Mouse (Mus musculus) adrenal gland, adult 8-10 months (tissue): ENCODE data around the gene Spocd1. TPM values are rescaled to one million over a fixed set of nuclear protein-coding genes. Genes with fewer than 3 reads are reported as not detected.
A peak's percentile ranks its signal among the peaks of the same experiment; 100 is the strongest.

Source experiments
- DNase-seq: peaks from one replicate; pipeline ENCODE4 v3.0.0; 2022
- total RNA-seq, 4 experiments: library from RNA; stranded (reverse); gene quantifications; 2 replicates each; pipeline ENCODE4 v1.2.4; 2022

The Spocd1 gene
- total RNA-seq, 4 experiments from 2014 or later = 1.2 to 2.7 (median 2.1) TPM

- DNase-seq = no peak
Observed at GRCm38 (mm10) chr4:129918901-129919300, 10.1 kb upstream of the Spocd1 start.

GRCm38 (mm10) chr4:129920542-129921313 lies 8.3 kb upstream of the Spocd1 start:
- DNase-seq = peak; percentile 63

- peak; percentile 86 for DNase-seq
Observed at GRCm38 (mm10) chr4:129921314-129921587, 7.8 kb upstream of the Spocd1 start.

- peak; percentile 54 for DNase-seq
Observed at GRCm38 (mm10) chr4:129924143-129924542, 4.9 kb upstream of the Spocd1 start.

- DNase-seq = peak; percentile 58
Observed at GRCm38 (mm10) chr4:129924694-129925093, 4.4 kb upstream of the Spocd1 start.

GRCm38 (mm10) chr4:129926544-129926943 lies 2.5 kb upstream of the Spocd1 start:
- no peak for DNase-seq

GRCm38 (mm10) chr4:129927091-129927490 lies 2.0 kb upstream of the Spocd1 start:
- no peak for DNase-seq

GRCm38 (mm10) chr4:129928124-129928751 lies 811 bp upstream of the Spocd1 start:
- peak; percentile 73 for DNase-seq

- DNase-seq = no peak
Observed at GRCm38 (mm10) chr4:129933696-129934095, 4.6 kb downstream of the Spocd1 start.

GRCm38 (mm10) chr4:129934177-129934855 lies 5.3 kb downstream of the Spocd1 start:
- DNase-seq = no peak

- no peak for DNase-seq
Observed at GRCm38 (mm10) chr4:129951359-129951821, 22.3 kb downstream of the Spocd1 start.

GRCm38 (mm10) chr4:129952241-129952810 lies 23.3 kb downstream of the Spocd1 start:
- no peak for DNase-seq

GRCm38 (mm10) chr4:129954527-129954926 lies 25.5 kb downstream of the Spocd1 start:
- DNase-seq = no peak

- DNase-seq = peak; percentile 84
Observed at GRCm38 (mm10) chr4:129960180-129960944, 31.3 kb downstream of the Spocd1 start.

- DNase-seq = no peak
Observed at GRCm38 (mm10) chr4:129965294-129965693, 36.2 kb downstream of the Spocd1 start.

GRCm38 (mm10) chr4:129966201-129966600 lies 37.2 kb downstream of the Spocd1 start:
- DNase-seq = no peak

GRCm38 (mm10) chr4:129967024-129968014 lies 38.3 kb downstream of the Spocd1 start:
- no peak for DNase-seq

- DNase-seq = no peak
Observed at GRCm38 (mm10) chr4:129970168-129970567, 41.1 kb downstream of the Spocd1 start.

- no peak for DNase-seq
Observed at GRCm38 (mm10) chr4:129970861-129971260, 41.8 kb downstream of the Spocd1 start.

- no peak for DNase-seq
Observed at GRCm38 (mm10) chr4:129971989-129972388, 42.9 kb downstream of the Spocd1 start.

- DNase-seq = no peak
Observed at GRCm38 (mm10) chr4:129974285-129974684, 45.2 kb downstream of the Spocd1 start.
